Mouse (Mus musculus) spleen, adult 18-20 months (tissue): Measurements from ENCODE around the gene Pknox1.

Experiments
- DNase-seq, 2 experiments: peaks; one replicate each; pipeline ENCODE4 v3.0.0; 2022; ENCODE audit warnings: mixed read lengths in 2 of 2

Gene Pknox1

GRCm38 (mm10) chr17:31556253-31556652 is 8.3 kb upstream of the Pknox1 start:
- no peak for DNase-seq

- DNase-seq = no peak
Observed at GRCm38 (mm10) chr17:31557124-31557880, 7.2 kb upstream of the Pknox1 start.

- DNase-seq = no peak
Observed at GRCm38 (mm10) chr17:31557947-31558542, 6.5 kb upstream of the Pknox1 start.

- no peak for DNase-seq
Observed at GRCm38 (mm10) chr17:31559021-31559789, 5.3 kb upstream of the Pknox1 start.

GRCm38 (mm10) chr17:31563632-31564014 is 911 bp upstream of the Pknox1 start:
- DNase-seq = peak; percentile 22 to 37

GRCm38 (mm10) chr17:31564858-31565140 is 265 bp downstream of the Pknox1 start:
- DNase-seq = no peak

- peak; percentile 66 for DNase-seq
Observed at GRCm38 (mm10) chr17:31565141-31566056, 865 bp downstream of the Pknox1 start.

GRCm38 (mm10) chr17:31566276-31566675 is 1.7 kb downstream of the Pknox1 start:
- no peak for DNase-seq

- DNase-seq = no peak
Observed at GRCm38 (mm10) chr17:31569756-31570155, 5.2 kb downstream of the Pknox1 start.

GRCm38 (mm10) chr17:31570321-31570925 is 5.9 kb downstream of the Pknox1 start:
- peak in 1 of 2 experiments; percentile 21 for DNase-seq

GRCm38 (mm10) chr17:31571689-31572088 is 7.2 kb downstream of the Pknox1 start:
- no peak for DNase-seq

GRCm38 (mm10) chr17:31574662-31575061 is 10.1 kb downstream of the Pknox1 start:
- DNase-seq = no peak

- DNase-seq = no peak
Observed at GRCm38 (mm10) chr17:31576394-31577175, 12.1 kb downstream of the Pknox1 start.

GRCm38 (mm10) chr17:31580344-31580743 is 15.8 kb downstream of the Pknox1 start:
- DNase-seq = no peak

- no peak for DNase-seq
Observed at GRCm38 (mm10) chr17:31583185-31583584, 18.7 kb downstream of the Pknox1 start.

- no peak for DNase-seq
Observed at GRCm38 (mm10) chr17:31583781-31584180, 19.2 kb downstream of the Pknox1 start.

- no peak for DNase-seq
Observed at GRCm38 (mm10) chr17:31588115-31588514, 23.6 kb downstream of the Pknox1 start.

- DNase-seq = no peak
Observed at GRCm38 (mm10) chr17:31588726-31589125, 24.2 kb downstream of the Pknox1 start.

GRCm38 (mm10) chr17:31590846-31591245 is 26.3 kb downstream of the Pknox1 start:
- no peak for DNase-seq

GRCm38 (mm10) chr17:31594590-31594989 is 30.1 kb downstream of the Pknox1 start:
- DNase-seq = peak; percentile 9 to 16

GRCm38 (mm10) chr17:31595077-31595476 is 30.5 kb downstream of the Pknox1 start:
- DNase-seq = no peak

GRCm38 (mm10) chr17:31597957-31598356 is 33.4 kb downstream of the Pknox1 start:
- DNase-seq = no peak
